Mouse (Mus musculus) midbrain, embryonic 16.5 days (tissue): ENCODE results near the gene Macrod2. TPM values are rescaled to one million over a fixed set of nuclear protein-coding genes. Genes with fewer than 3 reads are reported as not detected.
A peak's percentile ranks its signal among the peaks of the same experiment; 100 is the strongest.

Experiments
- ATAC-seq: fragments of 200-750 bp; cut with Nextera tagmentation; 2 replicates; pipeline ENCODE4 v1.8.0; 2017; ENCODE audit warnings: moderate TSS enrichment
- H3K27ac ChIP-seq: fragments of 300-500 bp; sonication (generic); 2 replicates; pipeline ENCODE4 v1.5.1; 2014; ENCODE audit warnings: mild to moderate bottlenecking, low read length, mixed read lengths
- H3K27me3 ChIP-seq: fragments of 300-500 bp; sonication (generic); 2 replicates; pipeline ENCODE4 v1.6.1; 2014; ENCODE audit warnings: low read depth, low read length, mixed read lengths; ENCODE audit not compliant: control insufficient read depth, insufficient read depth
- H3K36me3 ChIP-seq: fragments of 300-500 bp; sonication (generic); 2 replicates; pipeline ENCODE4 v1.6.1; 2014; ENCODE audit warnings: mild to moderate bottlenecking, low read length, moderate library complexity, mixed read lengths; ENCODE audit not compliant: control insufficient read depth, insufficient read depth
- H3K4me1 ChIP-seq: fragments of 300-500 bp; sonication (generic); 2 replicates; pipeline ENCODE4 v1.6.1; 2014; ENCODE audit warnings: mild to moderate bottlenecking, low read length, mixed read lengths; ENCODE audit not compliant: control insufficient read depth, insufficient read depth
- H3K4me2 ChIP-seq: fragments of 300-500 bp; sonication (generic); 2 replicates; pipeline ENCODE4 v1.6.1; 2014; ENCODE audit warnings: mild to moderate bottlenecking, low read length, mixed read lengths
- H3K4me3 ChIP-seq: fragments of 300-500 bp; sonication (generic); 2 replicates; pipeline ENCODE4 v1.5.1; 2014; ENCODE audit warnings: low read depth, mild to moderate bottlenecking, low read length, moderate library complexity, mixed read lengths
- H3K9ac ChIP-seq: fragments of 300-500 bp; sonication (generic); 2 replicates; pipeline ENCODE4 v1.6.1; 2014; ENCODE audit warnings: low read depth, low read length, mixed read lengths
- H3K9me3 ChIP-seq: fragments of 300-500 bp; sonication (generic); replicated peaks from 2 replicates; pipeline ENCODE4 v1.6.1; 2014; ENCODE audit warnings: mild to moderate bottlenecking, low read length, mixed read lengths; ENCODE audit not compliant: control insufficient read depth, poor library complexity, severe bottlenecking
- WGBS: fragments of 180-500 bp; shearing (Covaris S2); extraction: QIAGEN DNeasy Blood & Tissue Kit; methylation state at CpG from one replicate; pipeline ENCODE4 v1.1.7; 2014; 5-methylcytosine and 5-hydroxymethylcytosine counted together
- polyA plus RNA-seq: library from polyadenylated mRNA; unstranded; fragments of >200 nt; fragmentation: Nextera tagmentation; extraction: Ambion mirVana; gene quantifications from 2 replicates; pipeline ENCODE4 v1.2.1, GENCODE M21; 2015

The Macrod2 gene
- polyA plus RNA-seq, 1 experiment from 2014 or later = 96.9 TPM

- Histone ChIP-seq H3K4me2 (peak overlapping the region; percentile 12), H3K4me3 (no peak overlapping the region), H3K27me3 (no peaks in the 10 kb centered on the region), H3K4me1 (peaks cover 6% of the 10 kb centered on the region), H3K36me3 (no peaks in the 10 kb centered on the region), H3K9me3 (no peaks in the 10 kb centered on the region), H3K27ac (peak overlapping the region; percentile 50), H3K9ac (0 out of 2 replicates have a peak overlapping the region, but pooled peaks have one; percentile 6)
- no peak for ATAC-seq
- WGBS = 57% methylated on average over 2 of the region's 2 CpGs
Measured at GRCm38 (mm10) chr2:142058751-142059090, 1663.6 kb downstream of the Macrod2 start.

GRCm38 (mm10) chr2:142108947-142109346, 1713.8 kb downstream of the Macrod2 start:
- H3K9me3 ChIP-seq = no peaks in the 10 kb centered on the region
- no peak overlapping the region for H3K9ac ChIP-seq
- no peak overlapping the region for H3K27ac ChIP-seq
- H3K4me2 ChIP-seq = no peak overlapping the region
- no peaks in the 10 kb centered on the region for H3K4me1 ChIP-seq
- ATAC-seq = 0 out of 2 replicates have a peak, but pooled peaks have one; percentile 28
- no peak overlapping the region for H3K4me3 ChIP-seq
- H3K27me3 ChIP-seq = no peaks in the 10 kb centered on the region
- no peaks in the 10 kb centered on the region for H3K36me3 ChIP-seq
- WGBS = 38% methylated on average over 3 of the region's 3 CpGs

- no peaks in the 10 kb centered on the region for H3K36me3 ChIP-seq
- ATAC-seq = no peak
- no peak overlapping the region for H3K9ac ChIP-seq
- no peaks in the 10 kb centered on the region for H3K4me1 ChIP-seq
- no peak overlapping the region for H3K27ac ChIP-seq
- H3K9me3 ChIP-seq = no peaks in the 10 kb centered on the region
- no peak overlapping the region for H3K4me2 ChIP-seq
- WGBS = 100% methylated on average over 1 of the region's 1 CpGs
- no peak overlapping the region for H3K4me3 ChIP-seq
- no peaks in the 10 kb centered on the region for H3K27me3 ChIP-seq
Measured at GRCm38 (mm10) chr2:142116623-142117022, 1721.5 kb downstream of the Macrod2 start.

- no peak overlapping the region for H3K27ac ChIP-seq
- no peak overlapping the region for H3K4me3 ChIP-seq
- no peaks in the 10 kb centered on the region for H3K9me3 ChIP-seq
- H3K4me1 ChIP-seq = no peaks in the 10 kb centered on the region
- H3K4me2 ChIP-seq = no peak overlapping the region
- 81% methylated on average over 3 of the region's 3 CpGs for WGBS
- no peak overlapping the region for H3K9ac ChIP-seq
- no peaks in the 10 kb centered on the region for H3K36me3 ChIP-seq
- ATAC-seq = no peak
- H3K27me3 ChIP-seq = no peaks in the 10 kb centered on the region
Measured at GRCm38 (mm10) chr2:142128109-142128508, 1733.0 kb downstream of the Macrod2 start.

DNA sequence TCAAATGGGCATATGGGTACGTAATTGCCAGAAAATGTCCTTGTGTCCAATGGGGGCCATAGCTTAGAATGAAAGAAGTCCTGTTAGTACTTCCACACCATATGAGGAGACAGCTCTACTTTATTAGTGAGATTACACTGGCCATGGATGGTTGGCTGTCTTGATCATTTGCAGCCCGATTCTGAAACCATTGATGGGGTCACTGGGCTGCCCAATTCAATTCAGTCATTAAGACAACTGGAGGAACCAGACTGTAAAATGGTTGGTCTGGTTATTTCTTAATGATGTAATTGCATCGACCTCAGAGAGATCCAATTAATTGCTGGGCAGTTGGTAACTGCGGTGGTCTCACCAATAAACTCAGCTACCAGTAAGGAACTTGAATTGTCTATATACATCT, 1734.1 kb downstream of the Macrod2 start:
- Histone ChIP-seq H3K27ac (no peak overlapping the region), H3K4me3 (no peak overlapping the region), H3K9ac (no peak overlapping the region), H3K4me1 (no peaks in the 10 kb centered on the region), H3K4me2 (no peak overlapping the region), H3K9me3 (no peaks in the 10 kb centered on the region), H3K27me3 (no peaks in the 10 kb centered on the region), H3K36me3 (no peaks in the 10 kb centered on the region)
- 84% methylated on average over 4 of the region's 4 CpGs for WGBS
- ATAC-seq = no peak

DNA sequence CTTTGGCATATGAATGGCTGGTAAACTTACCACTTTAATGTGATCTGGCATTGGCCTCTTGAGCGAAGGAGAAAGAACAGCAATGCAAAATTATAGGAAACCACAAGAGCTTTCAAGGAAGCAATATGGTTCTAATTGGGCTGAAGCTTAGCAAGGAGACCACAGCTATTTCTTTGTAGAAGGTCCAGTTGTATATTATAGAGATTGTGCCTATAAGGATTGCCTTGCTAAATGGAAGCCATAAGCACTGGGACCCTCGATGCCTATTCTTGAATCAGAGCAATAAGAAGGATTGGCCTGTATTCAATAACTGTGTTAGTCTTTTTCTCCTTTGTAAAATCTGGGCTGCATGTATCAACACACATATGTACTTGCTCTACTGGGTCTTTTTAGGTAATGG, 1754.2 kb downstream of the Macrod2 start:
- 94% methylated on average over 2 of the region's 2 CpGs for WGBS
- no peak for ATAC-seq
- Histone ChIP-seq H3K36me3 (no peaks in the 10 kb centered on the region), H3K27ac (no peak overlapping the region), H3K9me3 (no peaks in the 10 kb centered on the region), H3K4me1 (no peaks in the 10 kb centered on the region), H3K4me2 (no peak overlapping the region), H3K4me3 (no peak overlapping the region), H3K9ac (no peak overlapping the region), H3K27me3 (no peaks in the 10 kb centered on the region)

DNA sequence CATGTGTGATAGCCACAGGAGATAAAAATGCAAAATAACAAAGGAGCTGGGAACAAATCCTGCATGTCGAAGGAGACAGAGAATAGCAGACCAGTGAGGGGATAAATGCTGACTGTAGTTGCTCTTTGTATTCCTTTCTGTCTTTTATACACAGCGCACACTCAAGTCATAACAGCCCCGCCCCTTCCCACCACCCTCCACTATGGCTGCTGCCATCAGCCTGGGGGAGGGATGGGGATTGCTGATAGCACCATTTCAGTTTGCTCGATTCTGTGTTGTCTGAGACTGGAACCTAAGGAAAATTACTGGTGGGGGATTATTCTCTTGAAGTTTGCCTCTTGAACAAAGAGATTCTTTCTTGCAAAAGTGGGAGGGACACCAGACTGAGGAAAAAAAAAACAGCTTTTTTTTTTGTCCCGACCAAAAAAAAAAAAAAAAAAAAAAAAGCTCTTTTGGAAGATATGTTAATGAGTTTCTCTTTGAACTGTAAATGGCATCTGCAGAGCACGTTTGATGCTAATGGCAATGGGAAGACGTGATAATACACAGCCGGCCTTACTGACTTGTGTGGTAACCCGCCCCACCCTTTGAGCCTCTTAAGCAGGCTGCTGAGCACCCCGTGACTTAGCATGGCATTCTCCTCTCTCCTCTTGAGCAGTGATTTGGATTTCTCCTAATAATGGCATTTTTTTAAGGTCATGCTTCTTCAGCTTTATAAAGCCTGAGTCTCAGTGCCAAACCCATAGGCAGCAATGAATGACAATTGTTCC, 1768.6 kb downstream of the Macrod2 start:
- no peak overlapping the region for H3K4me3 ChIP-seq

GRCm38 (mm10) chr2:142169649-142170048, 1774.5 kb downstream of the Macrod2 start:
- Histone ChIP-seq H3K4me2 (no peak overlapping the region), H3K27ac (no peak overlapping the region), H3K4me3 (no peak overlapping the region), H3K36me3 (no peaks in the 10 kb centered on the region), H3K9ac (no peak overlapping the region), H3K4me1 (peaks cover 2% of the 10 kb centered on the region; the same call in 1 of the 2 replicates), H3K27me3 (no peaks in the 10 kb centered on the region), H3K9me3 (no peaks in the 10 kb centered on the region)
- 66% methylated on average over 2 of the region's 2 CpGs for WGBS
- no peak for ATAC-seq

More for the DNA sequence above, 1768.6 kb downstream of the Macrod2 start:
- H3K36me3 ChIP-seq = no peaks in the 10 kb centered on the region
- H3K4me1 ChIP-seq = peaks cover 18% of the 10 kb centered on the region
- H3K27me3 ChIP-seq = no peaks in the 10 kb centered on the region
- no peaks in the 10 kb centered on the region for H3K9me3 ChIP-seq
- peak overlapping the region; percentile 44 for H3K4me2 ChIP-seq
- 5% methylated on average over 10 of the region's 10 CpGs for WGBS
- peak; percentile 92 for ATAC-seq
- 0 out of 2 replicates have a peak overlapping the region, but pooled peaks have one; percentile 25 for H3K9ac ChIP-seq
- peak overlapping the region; percentile 55; the same call in 1 of the 2 replicates for H3K27ac ChIP-seq

DNA sequence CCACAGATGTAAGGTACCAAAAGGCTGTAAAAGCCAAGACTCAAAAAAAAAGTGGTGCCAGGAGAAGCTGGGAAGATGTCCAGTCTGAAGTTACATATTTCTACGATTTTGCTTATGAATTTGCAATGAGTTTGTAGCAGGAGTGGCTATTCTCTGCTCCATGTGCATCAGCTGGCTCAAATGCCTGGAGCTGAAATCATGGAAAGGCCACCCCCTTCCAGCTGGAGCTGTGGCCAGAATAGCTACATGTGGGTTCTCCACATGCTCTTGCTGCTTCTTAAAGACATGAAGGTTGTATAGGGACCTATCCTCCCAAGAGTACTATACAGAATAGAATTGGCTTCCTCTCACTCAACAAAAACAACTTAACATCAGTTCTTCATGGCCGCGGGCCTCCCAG, 1777.6 kb downstream of the Macrod2 start:
- Histone ChIP-seq H3K9ac (no peak overlapping the region), H3K4me2 (no peak overlapping the region), H3K9me3 (no peaks in the 10 kb centered on the region), H3K36me3 (no peaks in the 10 kb centered on the region), H3K27ac (no peak overlapping the region), H3K27me3 (no peaks in the 10 kb centered on the region), H3K4me1 (no peaks in the 10 kb centered on the region), H3K4me3 (no peak overlapping the region)
- WGBS = 95% methylated on average over 3 of the region's 3 CpGs
- ATAC-seq = no peak
